Mouse (Mus musculus) heart, embryonic 13.5 days (tissue): ENCODE data around the gene Clgn. TPM values are rescaled to one million over a fixed set of nuclear protein-coding genes. Genes with fewer than 3 reads are reported as not detected.

ENCODE experiments used
- ATAC-seq: fragments of 200-750 bp; cut with Nextera tagmentation; 2 replicates; pipeline ENCODE4 v1.8.0; 2017; ENCODE audit warnings: moderate TSS enrichment; ENCODE audit not compliant: insufficient number of reproducible peaks, low FRiP score, low TSS enrichment; ENCODE audit errors: extremely low read depth
- H3K27ac ChIP-seq: fragments of 300-500 bp; sonication (generic); replicated peaks from 2 replicates; pipeline ENCODE4 v1.5.1; 2015; ENCODE audit warnings: moderate library complexity, mild to moderate bottlenecking, inconsistent platforms
- H3K27me3 ChIP-seq: fragments of 300-500 bp; sonication (generic); replicated peaks from 2 replicates; pipeline ENCODE4 v1.6.1; 2015; ENCODE audit warnings: mild to moderate bottlenecking, inconsistent platforms
- H3K36me3 ChIP-seq: fragments of 300-500 bp; sonication (generic); 2 replicates; pipeline ENCODE4 v1.6.1; 2015; ENCODE audit warnings: mild to moderate bottlenecking, inconsistent platforms
- H3K4me1 ChIP-seq: fragments of 300-500 bp; sonication (generic); 2 replicates; pipeline ENCODE4 v1.6.1; 2015; ENCODE audit warnings: inconsistent platforms
- H3K4me2 ChIP-seq: fragments of 300-500 bp; sonication (generic); 2 replicates; pipeline ENCODE4 v1.6.1; 2015; ENCODE audit warnings: inconsistent platforms, mild to moderate bottlenecking, moderate library complexity
- H3K4me3 ChIP-seq: fragments of 300-500 bp; sonication (generic); 2 replicates; pipeline ENCODE4 v1.5.1; 2015; ENCODE audit warnings: moderate library complexity, mild to moderate bottlenecking, inconsistent platforms
- H3K9ac ChIP-seq: fragments of 300-500 bp; sonication (generic); 2 replicates; pipeline ENCODE4 v1.6.1; 2015; ENCODE audit warnings: inconsistent platforms, mild to moderate bottlenecking, moderate library complexity
- H3K9me3 ChIP-seq: fragments of 300-500 bp; sonication (generic); 2 replicates; pipeline ENCODE4 v1.6.1; 2016; ENCODE audit warnings: inconsistent platforms
- WGBS: fragments of 180-500 bp; shearing (Covaris S2); methylation state at CpG from one replicate; pipeline ENCODE4 v1.1.7; 2015; ENCODE audit warnings: mixed read lengths; 5-methylcytosine and 5-hydroxymethylcytosine counted together
- polyA plus RNA-seq: library from polyadenylated mRNA; unstranded; fragments of >200 nt; fragmentation: Nextera tagmentation; extraction: Ambion mirVana; gene quantifications from 2 replicates; pipeline ENCODE4 v1.2.1, GENCODE M21; 2015

Clgn gene
- polyA plus RNA-seq, 1 experiment from 2014 or later = 0.09 TPM

GRCm38 (mm10) chr8:83457121-83457520 lies 67.5 kb downstream of the Clgn start:
- Histone ChIP-seq H3K4me1 (no peaks in the 10 kb centered on the region), H3K4me2 (no peak overlapping the region), H3K9me3 (no peaks in the 10 kb centered on the region), H3K4me3 (no peak overlapping the region), H3K9ac (no peak overlapping the region), H3K27me3 (no peaks in the 10 kb centered on the region), H3K27ac (no peak overlapping the region), H3K36me3 (no peaks in the 10 kb centered on the region)
- WGBS = 63% methylated on average over 6 of the region's 6 CpGs
- ATAC-seq = no peak; the same call in 1 of the 2 replicates

GRCm38 (mm10) chr8:83458222-83458621 lies 68.6 kb downstream of the Clgn start, which contains the start of gene Scoc:
Gene Scoc, minus strand, starts transcription at chr8:83458391.
- no peak for ATAC-seq

GRCm38 (mm10) chr8:83459606-83460005 lies 69.9 kb downstream of the Clgn start:
- Histone ChIP-seq H3K27me3 (no peaks in the 10 kb centered on the region), H3K4me2 (no peak overlapping the region), H3K9ac (no peak overlapping the region), H3K4me1 (no peaks in the 10 kb centered on the region), H3K4me3 (no peak overlapping the region), H3K27ac (no peak overlapping the region), H3K9me3 (no peaks in the 10 kb centered on the region), H3K36me3 (no peaks in the 10 kb centered on the region)
- WGBS = 55% methylated on average over 3 of the region's 3 CpGs
- ATAC-seq = no peak

More at GRCm38 (mm10) chr8:83458222-83458621, 68.6 kb downstream of the Clgn start, which contains the start of gene Scoc:
- Histone ChIP-seq H3K27ac (no peak within 1 kb of the TSS), H3K36me3 (no peaks in the 10 kb centered on the region), H3K9ac (no peak within 1 kb of the TSS), H3K4me2 (no peak within 1 kb of the TSS), H3K27me3 (no peaks in the 10 kb centered on the region), H3K9me3 (no peaks in the 10 kb centered on the region), H3K4me3 (no peak within 1 kb of the TSS), H3K4me1 (no peaks in the 10 kb centered on the region)
- WGBS = 76% methylated on average over 14 of the region's 14 CpGs

Other genes starting within 250 kb of the Clgn start
- 0.79 and 0.96 TPM in 2 replicates for gene Tbc1d9, start 224.5 kb upstream of the Clgn start, polyA plus RNA-seq
- 0.64 and 0.80 TPM in 2 replicates for gene Gm10645, start 223.7 kb upstream of the Clgn start, polyA plus RNA-seq
- gene Ucp1, start 99.5 kb upstream of the Clgn start, polyA plus RNA-seq = not detected in 2 replicates
- gene Elmod2, start 57.4 kb upstream of the Clgn start, polyA plus RNA-seq = 8.6 and 8.9 TPM in 2 replicates
- gene Mgat4d, start 41.4 kb upstream of the Clgn start, polyA plus RNA-seq = not detected in 2 replicates
- gene Scoc, start 68.5 kb downstream of the Clgn start, polyA plus RNA-seq = 80.1 and 83.2 TPM in 2 replicates
- gene Olfr370, start 145.9 kb downstream of the Clgn start, polyA plus RNA-seq = not detected in 2 replicates
- 524 and 602 TPM in 2 replicates for gene Ndufb7, start 176.8 kb downstream of the Clgn start, polyA plus RNA-seq
- gene Tecr, start 218.1 kb downstream of the Clgn start, polyA plus RNA-seq = 438 and 474 TPM in 2 replicates
- gene Dnajb1, start 218.3 kb downstream of the Clgn start, polyA plus RNA-seq = 41.4 and 47.4 TPM in 2 replicates